Mouse (Mus musculus) liver, embryonic 15.5 days (tissue): ENCODE data around the gene Zfyve28. TPM values are rescaled to one million over a fixed set of nuclear protein-coding genes. Genes with fewer than 3 reads are reported as not detected.

Experiments
- ATAC-seq: fragments of 200-750 bp; cut with Nextera tagmentation; 2 replicates; pipeline ENCODE4 v1.8.0; 2017; ENCODE audit warnings: moderate number of reproducible peaks, mild to moderate bottlenecking, moderate library complexity; ENCODE audit not compliant: insufficient read depth
- H3K27ac ChIP-seq: fragments of 300-500 bp; sonication (generic); replicated peaks from 2 replicates; pipeline ENCODE4 v1.5.1; 2015; ENCODE audit warnings: mild to moderate bottlenecking, inconsistent platforms
- H3K27me3 ChIP-seq: fragments of 300-500 bp; sonication (generic); 2 replicates; pipeline ENCODE4 v1.6.1; 2015; ENCODE audit warnings: mild to moderate bottlenecking, inconsistent platforms
- H3K36me3 ChIP-seq: fragments of 300-500 bp; sonication (generic); replicated peaks from 2 replicates; pipeline ENCODE4 v1.6.1; 2015; ENCODE audit warnings: moderate library complexity, mild to moderate bottlenecking, inconsistent platforms
- H3K4me1 ChIP-seq: fragments of 300-500 bp; sonication (generic); replicated peaks from 2 replicates; pipeline ENCODE4 v1.6.1; 2015; ENCODE audit warnings: inconsistent platforms
- H3K4me2 ChIP-seq: fragments of 300-500 bp; sonication (generic); 2 replicates; pipeline ENCODE4 v1.6.1; 2015; ENCODE audit warnings: moderate library complexity, mild to moderate bottlenecking, inconsistent platforms
- H3K4me3 ChIP-seq: fragments of 300-500 bp; sonication (generic); replicated peaks from 2 replicates; pipeline ENCODE4 v1.5.1; 2015; ENCODE audit warnings: mild to moderate bottlenecking, inconsistent platforms
- H3K9ac ChIP-seq: fragments of 300-500 bp; sonication (generic); 2 replicates; pipeline ENCODE4 v1.6.1; 2015; ENCODE audit warnings: moderate library complexity, mild to moderate bottlenecking, inconsistent platforms
- H3K9me3 ChIP-seq: fragments of 300-500 bp; sonication (generic); replicated peaks from 2 replicates; pipeline ENCODE4 v1.6.1; 2016; ENCODE audit warnings: inconsistent platforms
- WGBS: fragments of 180-500 bp; shearing (Covaris S2); methylation state at CpG from one replicate; pipeline ENCODE4 v1.1.7; 2015; ENCODE audit warnings: mixed read lengths; ENCODE audit not compliant: insufficient replicate concordance; 5-methylcytosine and 5-hydroxymethylcytosine counted together
- polyA plus RNA-seq: library from polyadenylated mRNA; unstranded; fragments of >200 nt; fragmentation: Nextera tagmentation; extraction: Ambion mirVana; gene quantifications from 2 replicates; pipeline ENCODE4 v1.2.1, GENCODE M21; 2015

Zfyve28 gene
- polyA plus RNA-seq, 1 experiment from 2014 or later = 0.07 TPM

GRCm38 (mm10) chr5:34147554-34147953, 140.7 kb downstream of the Zfyve28 start:
- Histone ChIP-seq H3K36me3 (0 out of 2 replicates have a peak, but pooled peaks cover 2% of the 10 kb centered on the region), H3K4me2 (no peak overlapping the region), H3K27ac (no peak overlapping the region), H3K4me3 (no peak overlapping the region), H3K27me3 (no peaks in the 10 kb centered on the region), H3K9ac (no peak overlapping the region), H3K9me3 (no peaks in the 10 kb centered on the region), H3K4me1 (no peaks in the 10 kb centered on the region)
- 68% methylated on average over 3 of the region's 3 CpGs for WGBS
- ATAC-seq = no peak

Other genes with a start within 250 kb of the Zfyve28 start
- 0.40 and 0.41 TPM in 2 replicates for gene Poln, start 119.0 kb downstream of the Zfyve28 start, polyA plus RNA-seq
- 20.3 and 22.1 TPM in 2 replicates for gene Haus3, start 118.9 kb downstream of the Zfyve28 start, polyA plus RNA-seq
- gene Mxd4, start 100.7 kb downstream of the Zfyve28 start, polyA plus RNA-seq = 5.7 and 6.3 TPM in 2 replicates
- gene Cfap99, start 151 bp upstream of the Zfyve28 start, polyA plus RNA-seq = not detected in 2 replicates
- gene Rnf4, start 47.8 kb upstream of the Zfyve28 start, polyA plus RNA-seq = 69.8 and 71.7 TPM in 2 replicates
- 3.2 and 4.3 TPM in 2 replicates for gene Fam193a, start 81.5 kb upstream of the Zfyve28 start, polyA plus RNA-seq
- gene Tnip2, start 225.5 kb upstream of the Zfyve28 start, polyA plus RNA-seq = 5.5 and 5.9 TPM in 2 replicates
- 3.7 and 5.5 TPM in 2 replicates for gene Sh3bp2, start 237.4 kb upstream of the Zfyve28 start, polyA plus RNA-seq